Mouse (Mus musculus): ENCODE data around the gene Hadhb.

DNA sequence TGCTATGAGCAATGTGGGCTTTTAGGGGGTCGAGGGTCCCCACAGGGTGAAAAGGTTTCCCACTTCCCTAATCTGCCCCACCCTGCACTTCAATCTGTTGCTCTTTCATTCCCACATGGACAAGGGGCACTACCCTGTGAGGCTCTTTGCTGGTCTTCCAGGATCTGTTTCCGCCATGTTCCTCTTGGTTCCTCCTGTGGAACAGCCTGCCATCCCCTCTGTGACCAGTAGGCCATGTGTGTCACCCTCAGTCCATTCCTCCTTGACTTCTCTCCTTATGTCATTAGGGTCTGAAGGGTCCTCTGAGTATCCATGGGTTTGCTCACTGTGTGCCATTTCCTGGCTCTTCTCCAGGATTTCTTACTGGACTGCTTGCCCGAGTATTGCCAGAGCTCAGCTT, 43.3 kb upstream of the Hadhb start:
- TF ChIP-seq CTCF (IDR thresholded peaks at IDR 0.05; ENCODE audit: low read depth, low read length) (no peak), GATA1 (IDR thresholded peaks at IDR 0.05; ENCODE audit: borderline replicate concordance, low read length) (no peak), POLR2AphosphoS5 (IDR thresholded peaks at IDR 0.05; ENCODE audit: insufficient replicate concordance, low read depth, low read length) (no peak), GATA2 (IDR thresholded peaks at IDR 0.05; ENCODE audit: borderline replicate concordance, low read depth, low read length) (no peak), TAL1 (conservative IDR thresholded peaks at IDR 0.05; ENCODE audit: low read depth, low read length) (no peak)

Measured in G1E (cell line).